Mouse (Mus musculus) myocyte (in vitro differentiated cells): ENCODE measurements around the gene Lctl. TPM values are rescaled to one million over a fixed set of nuclear protein-coding genes. Genes with fewer than 3 reads are reported as not detected.
"Not testable (repeated sequence)": the region's sequence is repeated elsewhere in the genome, so short reads cannot be mapped to it uniquely, and the experiment has no call there.

Experiments
- H3K27me3 ChIP-seq: one replicate; pipeline ENCODE4 v1.6.1; 2011; ENCODE audit not compliant: control insufficient read depth, insufficient read depth, insufficient read length
- H3K36me3 ChIP-seq: one replicate; pipeline ENCODE4 v1.6.1; 2011; ENCODE audit not compliant: control insufficient read depth, insufficient read depth
- H3K4me2 ChIP-seq: one replicate; pipeline ENCODE4 v1.6.1; 2011; ENCODE audit warnings: low read depth, control low read depth
- H3K4me3 ChIP-seq: one replicate; pipeline ENCODE4 v1.5.1; 2011; ENCODE audit warnings: mild to moderate bottlenecking, control low read depth, moderate library complexity
- H3K79me2 ChIP-seq: one replicate; pipeline ENCODE4 v1.6.1; 2011; ENCODE audit not compliant: control insufficient read depth, insufficient read depth
- H3ac ChIP-seq: one replicate; pipeline ENCODE4 v1.6.1; 2011; ENCODE audit not compliant: control insufficient read depth, insufficient read length
- CEBPB ChIP-seq: IDR thresholded peaks from 2 replicates; pipeline ENCODE4 v1.6.1; 2011; ENCODE audit warnings: mild to moderate bottlenecking, moderate library complexity; ENCODE audit not compliant: poor library complexity, insufficient read depth, severe bottlenecking
- E2F4 ChIP-seq: IDR thresholded peaks from one replicate; pipeline ENCODE4 v1.6.1; 2011; ENCODE audit warnings: mild to moderate bottlenecking, control low read depth, moderate library complexity; ENCODE audit not compliant: insufficient read depth
- MAX ChIP-seq: IDR thresholded peaks from one replicate; pipeline ENCODE4 v1.6.1; 2011; ENCODE audit warnings: low read depth, mild to moderate bottlenecking, control low read depth
- MYOD1 ChIP-seq, 3 experiments: IDR thresholded peaks; one replicate each; pipeline ENCODE4 v1.6.1; 2011; ENCODE audit warnings: control low read depth in 2 of 3, low read depth in 2 of 3, mild to moderate bottlenecking in 2 of 3, moderate library complexity in 1 of 3; ENCODE audit not compliant: insufficient read length in 2 of 3, control insufficient read depth in 1 of 3
- MYOG ChIP-seq, 3 experiments: IDR thresholded peaks; one replicate each; pipeline ENCODE4 v1.6.1; 2011; ENCODE audit warnings: control low read depth in 2 of 3, low read depth in 2 of 3, mild to moderate bottlenecking in 2 of 3; ENCODE audit not compliant: insufficient read length in 2 of 3, control insufficient read depth in 1 of 3, insufficient read depth in 1 of 3
- POLR2A ChIP-seq: IDR thresholded peaks from one replicate; pipeline ENCODE4 v1.6.1; 2011; ENCODE audit warnings: low read depth, mild to moderate bottlenecking, control low read depth, moderate library complexity; ENCODE audit not compliant: insufficient read length
- POLR2AphosphoS2 ChIP-seq: IDR thresholded peaks from one replicate; pipeline ENCODE4 v1.6.1; 2011; ENCODE audit warnings: low read depth, control low read depth; ENCODE audit not compliant: insufficient read length
- REST ChIP-seq: IDR thresholded peaks from one replicate; pipeline ENCODE4 v1.6.1; 2011; ENCODE audit warnings: mild to moderate bottlenecking, control low read depth, moderate library complexity; ENCODE audit not compliant: insufficient read depth, insufficient read length
- SRF ChIP-seq: IDR thresholded peaks from one replicate; pipeline ENCODE4 v1.6.1; 2011; ENCODE audit warnings: low read depth; ENCODE audit not compliant: control insufficient read depth, insufficient read length
- TCF12 ChIP-seq: IDR thresholded peaks from one replicate; pipeline ENCODE4 v1.6.1; 2011; ENCODE audit warnings: mild to moderate bottlenecking, control low read depth; ENCODE audit not compliant: poor library complexity, insufficient read depth, severe bottlenecking
- TCF3 ChIP-seq: IDR thresholded peaks from one replicate; pipeline ENCODE4 v1.6.1; 2011; ENCODE audit warnings: low read depth, control low read depth; ENCODE audit not compliant: insufficient read length
- USF1 ChIP-seq: IDR thresholded peaks from one replicate; pipeline ENCODE4 v1.6.1; 2011; ENCODE audit warnings: low read depth, mild to moderate bottlenecking, control low read depth, moderate library complexity
- polyA plus RNA-seq: library from polyadenylated mRNA; unstranded; fragments of >200 nt; fragmentation: generic; extraction: Trizol; gene quantifications from one replicate; pipeline ENCODE4 v1.2.1, GENCODE M21; 2012; ENCODE audit warnings: missing spikeins

Gene Lctl
- polyA plus RNA-seq, 1 experiment = 0.23 TPM

- Histone ChIP-seq H3K27me3 (no peaks in the 10 kb centered on the region), H3K4me2 (no peak overlapping the region), H3K4me3 (no peak overlapping the region), H3K79me2 (no peaks in the 10 kb centered on the region), H3ac (no peak overlapping the region), H3K36me3 (no peaks in the 10 kb centered on the region)
- TF ChIP-seq POLR2A = no peak
- no peak for TF ChIP-seq MYOD1 (IDR thresholded peaks at IDR 0.05; ENCODE audit: control insufficient read depth in 1 of 3, insufficient read length in 2 of 3, low read depth in 2 of 3)
- TF ChIP-seq SRF = no peak
- no peak for TF ChIP-seq POLR2AphosphoS2
- no peak for TF ChIP-seq CEBPB
- TF ChIP-seq REST = no peak
- TF ChIP-seq E2F4 = no peak
- no peak for TF ChIP-seq USF1
- no peak for TF ChIP-seq MAX
- no peak for TF ChIP-seq TCF12
- TF ChIP-seq TCF3 = no peak
- TF ChIP-seq MYOG (IDR thresholded peaks at IDR 0.05; ENCODE audit: control insufficient read depth in 1 of 3, insufficient read depth in 1 of 3, insufficient read length in 2 of 3, low read depth in 2 of 3) = no peak
Measured at GRCm38 (mm10) chr9:64131623-64132022, 14.7 kb downstream of the Lctl start.

GRCm38 (mm10) chr9:64138896-64139295 is 21.9 kb downstream of the Lctl start:
- not testable (repeated sequence) for H3K4me3 ChIP-seq, H3ac ChIP-seq, H3K79me2 ChIP-seq, H3K27me3 ChIP-seq
- Histone ChIP-seq H3K4me2 (peak overlapping the region; percentile 32), H3K36me3 (peaks cover 21% of the 10 kb centered on the region)

- TF ChIP-seq MAX (no peak), POLR2AphosphoS2 (no peak), REST (no peak), MYOG (IDR thresholded peaks at IDR 0.05; ENCODE audit: control insufficient read depth in 1 of 3, insufficient read depth in 1 of 3, insufficient read length in 2 of 3, low read depth in 2 of 3) (no peak), POLR2A (no peak), TCF12 (no peak), CEBPB (no peak), USF1 (no peak), SRF (no peak), E2F4 (no peak), TCF3 (no peak), MYOD1 (IDR thresholded peaks at IDR 0.05; ENCODE audit: control insufficient read depth in 1 of 3, insufficient read length in 2 of 3, low read depth in 2 of 3) (no peak)
- no peak overlapping the region for H3ac ChIP-seq
- no peaks in the 10 kb centered on the region for H3K79me2 ChIP-seq
- no peak overlapping the region for H3K4me2 ChIP-seq
- H3K4me3 ChIP-seq = no peak overlapping the region
- no peaks in the 10 kb centered on the region for H3K27me3 ChIP-seq
- H3K36me3 ChIP-seq = peaks cover 24% of the 10 kb centered on the region
Measured at GRCm38 (mm10) chr9:64139879-64140278, 22.9 kb downstream of the Lctl start.

- H3K79me2 ChIP-seq = no peaks in the 10 kb centered on the region
Measured at GRCm38 (mm10) chr9:64156641-64157040, 39.7 kb downstream of the Lctl start.

GRCm38 (mm10) chr9:64160471-64160870 is 43.5 kb downstream of the Lctl start:
- no peak overlapping the region for H3ac ChIP-seq
- peaks cover 33% of the 10 kb centered on the region for H3K36me3 ChIP-seq
- no peak for TF ChIP-seq E2F4
- TF ChIP-seq MAX = no peak
- TF ChIP-seq USF1 = no peak
- no peak for TF ChIP-seq TCF3
- no peak for TF ChIP-seq SRF
- no peak for TF ChIP-seq CEBPB
- no peak for TF ChIP-seq TCF12
- no peak for TF ChIP-seq POLR2AphosphoS2
- TF ChIP-seq MYOD1 (IDR thresholded peaks at IDR 0.05; ENCODE audit: control insufficient read depth in 1 of 3, insufficient read length in 2 of 3, low read depth in 2 of 3) = no peak
- no peak for TF ChIP-seq REST
- no peak for TF ChIP-seq POLR2A
- TF ChIP-seq MYOG (IDR thresholded peaks at IDR 0.05; ENCODE audit: control insufficient read depth in 1 of 3, insufficient read depth in 1 of 3, insufficient read length in 2 of 3, low read depth in 2 of 3) = no peak
- H3K79me2 ChIP-seq = no peaks in the 10 kb centered on the region
- H3K4me2 ChIP-seq = no peak overlapping the region
- no peaks in the 10 kb centered on the region for H3K27me3 ChIP-seq
- H3K4me3 ChIP-seq = no peak overlapping the region

More at GRCm38 (mm10) chr9:64156641-64157040, 39.7 kb downstream of the Lctl start:
- Histone ChIP-seq H3K27me3 (no peaks in the 10 kb centered on the region), H3ac (no peak overlapping the region), H3K4me2 (no peak overlapping the region), H3K36me3 (peaks cover 29% of the 10 kb centered on the region), H3K4me3 (no peak overlapping the region)
- no peak for TF ChIP-seq MYOD1 (IDR thresholded peaks at IDR 0.05; ENCODE audit: control insufficient read depth in 1 of 3, insufficient read length in 2 of 3, low read depth in 2 of 3)
- TF ChIP-seq SRF = no peak

GRCm38 (mm10) chr9:64169967-64170366 is 53.0 kb downstream of the Lctl start:
- H3K4me3 ChIP-seq, H3ac ChIP-seq, H3K36me3 ChIP-seq, H3K27me3 ChIP-seq, H3K4me2 ChIP-seq: not testable (repeated sequence)
- H3K79me2 ChIP-seq = peaks cover 39% of the 10 kb centered on the region
